Mouse (Mus musculus): ENCODE measurements around the gene Pacsin1. TPM values are rescaled to one million over a fixed set of nuclear protein-coding genes. Genes with fewer than 3 reads are reported as not detected.
"Not testable (repeated sequence)": the region's sequence is repeated elsewhere in the genome, so short reads cannot be mapped to it uniquely, and the experiment has no call there.

The Pacsin1 gene
- total and polyA plus RNA-seq, 2 experiments from 2014 or later = 38.7 to 62.5 TPM

DNA sequence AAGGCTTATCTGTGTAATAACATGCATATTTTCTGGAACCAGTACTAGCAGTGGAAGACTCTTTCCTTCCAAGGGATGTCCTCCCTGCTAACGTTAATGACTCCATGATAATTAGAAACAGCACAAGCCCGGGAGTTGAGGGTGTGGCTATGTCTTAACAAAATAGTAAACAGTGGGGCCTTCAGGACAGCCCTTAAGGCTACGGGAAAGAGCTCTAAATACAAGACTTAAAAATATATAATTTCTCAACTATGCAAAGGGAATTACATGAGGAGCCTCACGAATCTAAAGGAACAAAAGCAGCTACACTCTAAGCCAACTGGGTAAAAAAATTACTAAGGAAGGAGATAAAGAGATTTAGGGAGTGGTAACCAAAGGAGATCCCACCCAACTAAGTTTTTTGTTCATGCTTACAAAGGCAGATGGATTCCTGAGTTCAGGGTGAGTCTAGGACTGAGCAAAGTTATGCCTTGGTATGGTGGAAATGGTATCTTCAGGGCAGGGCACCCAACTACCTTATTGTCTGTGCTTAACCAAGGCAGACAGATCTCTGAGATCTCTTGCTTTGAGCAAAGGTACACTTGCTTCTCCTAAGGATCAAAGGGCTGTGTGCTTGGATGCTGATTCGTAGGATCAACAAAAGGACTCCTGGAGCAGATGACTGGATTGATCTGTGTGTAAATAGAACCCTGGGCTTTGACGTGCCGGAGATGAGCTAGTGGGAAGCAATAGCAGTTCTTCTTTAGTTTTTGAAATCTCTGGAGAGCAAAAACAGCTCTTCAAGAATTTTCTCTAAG, 29.7 kb upstream of the Pacsin1 start:
- ATAC-seq (no peak), DNase-seq (no peak)
- Histone ChIP-seq H3K27me3 (ENCODE audit: insufficient read depth, low read length) (no peaks in the 10 kb centered on the region), H3K9ac (no peak overlapping the region), H3K4me3 (ENCODE audit: low read depth, low read length) (no peak overlapping the region), H3K36me3 (ENCODE audit: insufficient read depth) (peaks cover 10% of the 10 kb centered on the region), H3K4me1 (ENCODE audit: insufficient read depth) (peaks cover under 1% of the 10 kb centered on the region), H3K4me2 (ENCODE audit: low read depth) (no peak overlapping the region), H3K9me3 (ENCODE audit: low read length) (no peaks in the 10 kb centered on the region), H3K27ac (ENCODE audit: low read depth, low read length) (no peak overlapping the region)
- no peak for TF ChIP-seq CTCF (IDR thresholded peaks at IDR 0.05; ENCODE audit: low read depth)
- 38% methylated on average over 7 of the region's 7 CpGs for WGBS

DNA sequence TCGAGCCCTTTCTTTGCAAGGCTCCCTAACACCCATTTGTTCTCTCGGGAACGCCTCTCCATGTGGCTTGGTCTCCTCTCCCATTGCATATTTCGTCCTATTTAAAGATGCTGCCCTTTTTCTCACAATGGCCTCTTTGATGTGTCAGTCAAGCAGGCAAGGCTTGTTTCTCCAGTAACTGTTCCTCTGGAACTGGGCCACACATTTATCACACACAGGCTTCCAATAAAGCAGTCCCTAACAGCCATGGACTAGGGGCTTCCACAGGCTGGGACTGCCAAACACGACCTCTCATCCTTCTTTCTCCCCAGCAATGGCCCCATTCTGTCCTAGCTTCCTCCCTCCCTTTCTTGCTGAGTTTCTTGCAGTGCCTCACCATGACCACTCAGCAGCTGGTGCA, 28.6 kb upstream of the Pacsin1 start:
- H3K9ac ChIP-seq = no peak overlapping the region
- 0 out of 2 replicates have a peak overlapping the region, but pooled peaks have one; percentile 29 for H3K27ac ChIP-seq (ENCODE audit: low read depth, low read length)
- H3K4me3 ChIP-seq (ENCODE audit: low read depth, low read length) = no peak overlapping the region
- H3K27me3 ChIP-seq (ENCODE audit: insufficient read depth, low read length) = no peaks in the 10 kb centered on the region
- ATAC-seq (peak; percentile 36), DNase-seq (peak; percentile 59)
- H3K9me3 ChIP-seq (ENCODE audit: low read length) = no peaks in the 10 kb centered on the region
- no peak overlapping the region for H3K4me2 ChIP-seq (ENCODE audit: low read depth)
- 8% methylated on average over 5 of the region's 5 CpGs for WGBS
- TF ChIP-seq CTCF (IDR thresholded peaks at IDR 0.05; ENCODE audit: low read depth) = peak; percentile 26; the same call in 1 of the 2 replicates
- peaks cover 20% of the 10 kb centered on the region for H3K36me3 ChIP-seq (ENCODE audit: insufficient read depth)
- H3K4me1 ChIP-seq (ENCODE audit: insufficient read depth) = no peaks in the 10 kb centered on the region; the same call in 1 of the 2 replicates

DNA sequence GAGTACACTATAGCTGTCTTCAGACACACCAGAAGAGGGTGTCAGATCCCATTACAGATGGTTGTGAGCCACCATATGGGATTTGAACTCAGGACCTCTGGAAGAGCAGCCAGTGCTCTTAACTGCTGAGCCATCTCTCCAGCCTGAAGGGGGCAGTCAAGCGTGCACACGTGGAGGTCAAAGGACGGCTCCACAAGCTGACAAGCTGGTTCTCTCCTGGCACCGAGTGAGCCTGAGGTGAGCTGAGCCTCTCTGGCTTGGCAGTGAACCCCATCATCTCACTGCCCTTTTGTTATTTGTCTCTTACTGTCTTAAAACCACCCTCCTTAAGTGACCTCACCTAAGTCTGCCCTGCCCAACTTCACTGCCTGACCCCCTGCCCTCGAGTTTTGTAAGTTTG, 27.9 kb upstream of the Pacsin1 start:
- WGBS = 36% methylated on average over 5 of the region's 5 CpGs
- TF ChIP-seq CTCF (IDR thresholded peaks at IDR 0.05; ENCODE audit: low read depth) = peak; percentile 33; the same call in 1 of the 2 replicates

DNA sequence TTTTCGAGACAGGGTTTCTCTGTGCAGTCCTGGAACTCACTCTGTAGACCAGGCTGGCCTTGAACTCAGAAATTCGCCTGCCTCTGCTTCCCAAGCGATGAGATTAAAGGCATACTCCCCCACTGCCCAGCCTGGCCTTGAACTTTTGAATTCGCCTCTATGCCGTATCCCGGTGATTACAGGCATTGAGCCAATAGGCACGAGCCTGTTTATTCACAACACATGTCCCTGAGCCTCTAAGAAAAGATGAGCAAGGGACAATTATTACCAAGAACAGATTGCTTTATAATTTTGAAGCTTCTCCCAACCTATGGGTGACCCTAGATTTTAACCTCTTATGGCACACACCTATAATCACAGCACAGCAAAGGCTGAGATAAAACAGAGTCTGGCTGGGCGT, 26.9 kb upstream of the Pacsin1 start:
- Histone ChIP-seq H3K9me3 (ENCODE audit: low read length) (no peaks in the 10 kb centered on the region), H3K36me3 (ENCODE audit: insufficient read depth) (peaks cover 34% of the 10 kb centered on the region), H3K4me3 (ENCODE audit: low read depth, low read length) (no peak overlapping the region), H3K4me1 (ENCODE audit: insufficient read depth) (no peaks in the 10 kb centered on the region; the same call in 1 of the 2 replicates), H3K27me3 (ENCODE audit: insufficient read depth, low read length) (no peaks in the 10 kb centered on the region), H3K4me2 (ENCODE audit: low read depth) (no peak overlapping the region), H3K27ac (ENCODE audit: low read depth, low read length) (no peak overlapping the region), H3K9ac (no peak overlapping the region)
- DNase-seq = no peak
- WGBS = 88% methylated on average over 8 of the region's 8 CpGs
- ATAC-seq = no peak
- TF ChIP-seq CTCF (IDR thresholded peaks at IDR 0.05; ENCODE audit: low read depth) = no peak

More for the DNA sequence above, 27.9 kb upstream of the Pacsin1 start:
- H3K27me3 ChIP-seq (ENCODE audit: insufficient read depth, low read length) = no peaks in the 10 kb centered on the region
- no peaks in the 10 kb centered on the region for H3K9me3 ChIP-seq (ENCODE audit: low read length)
- no peak overlapping the region for H3K9ac ChIP-seq
- DNase-seq = no peak
- H3K4me1 ChIP-seq (ENCODE audit: insufficient read depth) = no peaks in the 10 kb centered on the region; the same call in 1 of the 2 replicates
- H3K4me3 ChIP-seq (ENCODE audit: low read depth, low read length) = no peak overlapping the region
- ATAC-seq = no peak
- peaks cover 28% of the 10 kb centered on the region for H3K36me3 ChIP-seq (ENCODE audit: insufficient read depth)
- no peak overlapping the region for H3K27ac ChIP-seq (ENCODE audit: low read depth, low read length)
- H3K4me2 ChIP-seq (ENCODE audit: low read depth) = no peak overlapping the region

DNA sequence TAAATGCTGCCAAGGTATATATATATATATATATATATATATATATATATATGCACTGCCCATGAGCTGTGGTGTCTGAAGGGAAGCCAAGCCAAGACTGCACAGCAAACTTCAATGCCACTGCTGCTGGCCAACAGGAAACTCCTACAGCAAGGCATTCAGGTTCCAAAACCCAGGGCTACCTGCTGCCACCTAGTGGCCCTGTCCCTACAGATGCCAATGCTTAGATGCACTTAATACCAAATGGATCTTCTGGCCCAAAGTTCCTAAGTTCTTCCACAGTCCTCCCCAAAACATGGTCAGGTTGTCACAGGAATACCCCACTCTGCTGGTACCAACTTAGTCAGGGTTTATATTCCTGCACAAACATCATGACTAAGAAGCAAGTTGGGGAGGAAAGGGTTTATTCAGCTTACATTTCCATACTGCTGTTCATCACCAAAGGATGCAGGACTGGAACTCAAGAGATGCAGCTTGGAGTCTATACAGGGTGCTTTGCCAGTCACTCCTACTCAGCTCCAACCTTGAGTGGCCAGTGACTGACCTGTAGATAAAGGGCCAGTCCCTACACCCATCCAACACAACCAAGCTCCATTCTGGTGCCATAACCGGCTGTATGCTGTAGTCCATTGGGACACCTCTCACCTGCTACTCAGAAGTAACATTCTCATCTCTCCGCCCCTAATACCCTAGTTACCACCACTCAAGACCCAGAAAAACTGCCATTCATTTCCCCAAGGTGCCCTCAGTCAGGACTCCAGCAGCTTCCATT, 25.9 kb upstream of the Pacsin1 start:
- H3K4me2 ChIP-seq (ENCODE audit: low read depth) = no peak overlapping the region
- peak; percentile 53; the same call in 1 of the 2 replicates for ATAC-seq
- no peaks in the 10 kb centered on the region for H3K27me3 ChIP-seq (ENCODE audit: insufficient read depth, low read length)
- no peaks in the 10 kb centered on the region for H3K9me3 ChIP-seq (ENCODE audit: low read length)
- H3K9ac ChIP-seq = no peak overlapping the region
- no peak overlapping the region for H3K27ac ChIP-seq (ENCODE audit: low read depth, low read length)
- peak; percentile 88 for TF ChIP-seq CTCF (IDR thresholded peaks at IDR 0.05; ENCODE audit: low read depth)
- H3K4me1 ChIP-seq (ENCODE audit: insufficient read depth) = 0 out of 2 replicates have a peak, but pooled peaks cover 4% of the 10 kb centered on the region
- peaks cover 34% of the 10 kb centered on the region for H3K36me3 ChIP-seq (ENCODE audit: insufficient read depth)
- peak; percentile 84 for DNase-seq
- H3K4me3 ChIP-seq (ENCODE audit: low read depth, low read length) = no peak overlapping the region
- WGBS = 74% methylated on average over 2 of the region's 2 CpGs

DNA sequence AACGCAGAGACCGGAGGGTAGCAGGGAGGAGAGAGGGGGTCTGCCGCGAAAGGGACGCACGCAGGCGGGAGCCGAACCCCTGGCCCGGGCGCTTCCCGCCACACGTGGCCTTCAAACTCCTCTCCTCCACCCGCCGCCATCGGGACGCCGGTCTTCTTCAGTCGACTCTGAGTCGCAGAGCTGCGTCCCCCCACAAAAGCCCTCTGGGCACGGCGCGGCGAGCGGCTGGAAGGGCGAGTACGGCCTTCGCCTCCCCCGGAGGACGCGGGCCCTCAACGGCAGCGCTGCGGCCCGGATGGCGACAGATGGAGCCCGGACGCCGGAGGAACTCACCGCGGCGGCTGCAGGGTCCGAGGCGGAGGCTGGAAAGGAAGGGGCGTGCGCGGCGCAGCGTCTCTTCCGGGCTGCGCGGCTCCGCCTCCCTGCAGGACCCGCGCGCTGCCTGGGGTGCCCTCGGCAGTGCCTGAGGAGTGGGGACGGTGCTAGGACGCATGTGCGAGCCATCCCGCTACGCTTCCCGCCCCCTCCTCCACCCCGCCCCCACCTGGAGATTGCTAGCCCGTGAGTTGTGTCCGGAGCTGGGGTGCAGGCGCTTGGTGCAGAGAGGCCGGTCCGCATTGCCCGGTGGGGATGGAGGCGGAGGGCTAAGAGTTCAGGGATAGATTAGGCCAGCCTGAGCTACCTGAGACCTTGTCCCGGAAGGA, 20.3 kb upstream of the Pacsin1 start, which contains the start of gene RPS10-NUDT3:
TSS of gene RPS10-NUDT3 (minus strand) at position 352 of the 704 bp plus-strand sequence.
- no peaks in the 10 kb centered on the region for H3K27me3 ChIP-seq (ENCODE audit: insufficient read depth, low read length)
- ATAC-seq (peak; percentile 100), DNase-seq (peak; percentile 97)
- H3K36me3 ChIP-seq (ENCODE audit: insufficient read depth) = peaks cover 31% of the 10 kb centered on the region
- 1% methylated on average over 65 of the region's 72 CpGs for WGBS
- 0 out of 2 replicates have a peak, but pooled peaks have one; percentile 11 for TF ChIP-seq CTCF (IDR thresholded peaks at IDR 0.05; ENCODE audit: low read depth)
- no peaks in the 10 kb centered on the region for H3K9me3 ChIP-seq (ENCODE audit: low read length)
- H3K27ac ChIP-seq (ENCODE audit: low read depth, low read length) = peak within 1 kb of the TSS; percentile 91
- H3K9ac ChIP-seq = peak within 1 kb of the TSS; percentile 85
- H3K4me3 ChIP-seq (ENCODE audit: low read depth, low read length) = peak within 1 kb of the TSS; percentile 73
- H3K4me2 ChIP-seq (ENCODE audit: low read depth) = peak within 1 kb of the TSS; percentile 70
- H3K4me1 ChIP-seq (ENCODE audit: insufficient read depth) = 0 out of 2 replicates have a peak, but pooled peaks cover 4% of the 10 kb centered on the region

DNA sequence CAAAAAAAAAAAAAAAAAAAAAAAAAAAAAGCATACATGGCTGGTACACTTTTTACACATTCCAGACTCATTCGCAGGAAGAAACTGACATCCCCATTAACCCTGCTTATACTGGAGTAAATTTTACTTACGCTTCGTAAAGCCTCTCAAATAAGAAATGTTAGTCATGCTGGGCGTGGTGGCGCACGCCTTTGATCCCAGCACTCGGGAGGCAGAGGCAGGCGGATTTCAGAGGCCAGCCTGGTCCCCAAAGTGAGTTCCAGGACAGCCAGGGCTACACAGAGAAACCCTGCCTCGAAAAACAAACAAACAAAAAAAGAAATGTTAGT, 19.8 kb upstream of the Pacsin1 start:
- not testable (repeated sequence) for H3K9me3 ChIP-seq (ENCODE audit: low read length); DNase-seq; H3K4me1 ChIP-seq (ENCODE audit: insufficient read depth); H3K27me3 ChIP-seq (ENCODE audit: insufficient read depth, low read length)
- Histone ChIP-seq H3K9ac (peak overlapping the region; percentile 85), H3K4me3 (ENCODE audit: low read depth, low read length) (peak overlapping the region; percentile 73), H3K36me3 (ENCODE audit: insufficient read depth) (peaks cover 25% of the 10 kb centered on the region), H3K27ac (ENCODE audit: low read depth, low read length) (peak overlapping the region; percentile 91), H3K4me2 (ENCODE audit: low read depth) (peak overlapping the region; percentile 70)
- peak; percentile 57; the same call in 1 of the 2 replicates for ATAC-seq
- 43% methylated on average over 9 of the region's 9 CpGs for WGBS

Data from forebrain, postnatal 0 days (tissue).